Mouse (Mus musculus): ENCODE measurements around the gene Nrn1.

The Nrn1 gene

GRCm38 (mm10) chr13:36724533-36725470 lies 10.1 kb downstream of the Nrn1 start:
- peak; percentile 66 for DNase-seq

GRCm38 (mm10) chr13:36723726-36724300 lies 11.1 kb downstream of the Nrn1 start:
- no peak for DNase-seq

GRCm38 (mm10) chr13:36722309-36722708 lies 12.6 kb downstream of the Nrn1 start:
- DNase-seq = no peak

DNA sequence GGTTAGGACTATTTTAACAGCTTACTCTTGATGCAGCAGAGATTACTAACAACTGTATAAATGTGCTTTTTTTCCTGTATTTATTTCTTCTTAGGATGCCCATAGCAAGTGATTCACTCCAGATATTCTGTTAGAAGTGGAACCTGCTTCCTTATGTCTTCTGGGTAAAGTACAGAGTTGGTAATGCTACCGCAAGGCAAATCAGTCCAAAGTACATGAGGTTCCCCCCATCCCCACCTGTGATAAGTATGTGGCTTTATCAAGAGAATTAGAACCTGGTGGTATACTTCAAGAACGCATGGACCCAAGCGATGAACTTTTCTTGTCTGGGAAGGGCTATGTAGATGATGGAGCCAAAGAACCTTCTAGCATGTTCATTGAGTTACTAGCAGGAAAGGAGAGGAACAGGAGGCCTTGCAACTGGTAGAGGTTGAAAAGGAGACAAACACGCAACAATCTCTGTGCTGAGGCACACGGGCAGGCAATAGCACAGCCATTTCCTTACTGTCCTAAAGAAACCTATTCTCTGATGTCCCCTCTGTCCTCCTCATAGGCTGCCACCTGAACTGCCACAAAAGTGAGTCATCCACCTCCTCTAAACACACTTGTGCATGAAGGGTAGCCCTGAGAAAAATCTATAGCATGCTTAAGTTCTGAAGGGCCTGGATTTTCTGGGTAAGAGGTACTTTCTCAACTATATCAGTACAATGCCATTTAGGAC lies 14.5 kb downstream of the Nrn1 start:
- no peak for DNase-seq

- no peak for DNase-seq
Measured at GRCm38 (mm10) chr13:36717376-36717775, 17.6 kb downstream of the Nrn1 start.

DNA sequence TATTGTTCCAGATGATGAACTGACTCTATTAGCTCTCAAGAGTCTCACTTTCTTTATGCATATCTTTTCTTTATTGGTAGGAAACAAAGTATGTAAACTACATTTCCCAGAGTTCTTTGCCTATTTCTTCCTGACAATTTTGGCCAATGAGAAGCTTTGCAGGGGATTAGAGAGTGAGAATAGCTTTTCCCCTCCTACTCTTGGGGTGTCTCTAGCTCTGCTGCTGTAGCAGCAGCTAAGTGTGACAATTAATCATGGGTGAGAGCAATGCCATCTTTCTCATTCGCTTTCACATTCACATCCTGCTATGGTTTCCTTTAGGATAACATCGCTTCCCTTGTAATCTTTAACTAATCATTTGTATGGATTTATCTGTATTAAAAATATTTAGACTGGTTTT lies 18.2 kb downstream of the Nrn1 start:
- DNase-seq = no peak

DNA sequence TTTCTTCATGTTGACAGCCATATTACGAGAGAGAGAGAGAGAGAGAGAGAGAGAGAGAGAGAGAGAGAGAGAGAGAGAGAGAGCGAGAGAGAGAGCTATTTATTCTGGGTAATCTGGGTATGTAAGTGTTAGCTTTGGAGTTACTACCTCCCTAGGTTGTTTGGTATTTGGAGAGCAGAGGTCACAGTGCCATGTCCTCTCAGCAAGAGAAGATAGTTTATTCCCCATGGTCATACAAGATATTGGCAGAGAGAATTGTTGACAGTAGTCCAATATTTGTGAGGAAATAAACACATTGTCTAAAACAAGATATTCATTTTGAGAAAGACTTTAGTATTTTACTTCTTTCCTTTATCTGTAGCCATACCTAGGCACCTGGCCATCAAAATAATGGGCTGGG lies 20.8 kb downstream of the Nrn1 start:
- no peak for DNase-seq

- DNase-seq = peak; percentile 92
Measured at GRCm38 (mm10) chr13:36707088-36707690, 27.7 kb downstream of the Nrn1 start.

GRCm38 (mm10) chr13:36696351-36696771 lies 38.6 kb downstream of the Nrn1 start:
- no peak for DNase-seq

DNA sequence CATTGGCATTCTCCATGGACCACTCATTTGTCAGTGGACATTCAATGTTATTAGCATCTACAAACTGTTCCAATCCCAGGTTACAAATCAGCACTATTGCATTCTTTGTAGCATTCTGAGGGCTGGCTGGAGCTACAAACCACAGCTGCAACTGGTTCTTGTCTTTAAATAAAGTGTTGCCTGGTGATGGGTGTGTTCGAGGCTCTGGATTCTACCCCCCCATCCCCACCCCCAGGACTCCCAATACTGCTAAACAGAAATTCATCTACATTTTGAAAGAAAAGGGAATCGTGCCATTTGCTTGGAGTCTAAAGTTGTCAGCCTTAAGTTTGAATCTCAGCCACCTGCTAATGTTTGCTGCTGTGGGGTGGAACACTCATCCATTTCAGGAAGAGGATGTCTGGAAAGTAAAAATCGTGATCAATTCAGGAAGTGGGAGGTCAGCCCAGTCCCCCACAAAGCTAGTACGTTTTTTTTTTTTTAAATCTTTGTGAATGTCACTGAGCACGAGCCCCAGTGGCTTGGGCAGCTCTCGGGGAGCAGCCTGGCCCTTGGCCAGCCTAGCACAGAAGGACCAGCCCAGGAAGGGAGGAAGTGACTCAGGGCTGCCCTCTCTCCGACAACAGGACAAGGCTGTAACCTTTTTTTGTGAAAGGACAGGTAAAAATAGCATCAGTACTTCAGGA lies 39.3 kb downstream of the Nrn1 start:
- DNase-seq = no peak

DNA sequence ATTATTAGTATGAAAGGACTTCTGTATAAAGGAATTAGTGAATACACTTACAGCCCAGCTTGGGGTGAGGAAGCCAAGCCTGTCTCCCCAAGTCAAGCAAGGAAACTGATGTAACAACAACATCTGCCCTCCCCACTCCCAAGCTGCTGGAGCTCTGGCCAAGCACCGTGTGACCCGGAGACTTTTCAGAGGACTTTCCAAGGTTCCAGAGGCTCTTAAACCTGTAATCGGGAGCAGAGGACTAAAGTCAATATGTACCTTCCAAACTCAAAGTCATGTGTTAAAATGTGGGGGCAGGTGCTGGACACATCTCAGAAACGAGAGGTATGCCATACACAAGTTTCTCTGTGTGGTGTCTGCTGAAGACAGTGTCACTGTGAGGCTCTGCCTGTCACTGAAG lies 51.4 kb downstream of the Nrn1 start:
- DNase-seq = no peak

- no peak for DNase-seq
Measured at GRCm38 (mm10) chr13:36680690-36681355, 54.1 kb downstream of the Nrn1 start.

GRCm38 (mm10) chr13:36679345-36679744 lies 55.6 kb downstream of the Nrn1 start:
- no peak for DNase-seq

All from retina, postnatal 1 day (tissue).